Mouse (Mus musculus) heart, embryonic 11.5 days (tissue): ENCODE data around the gene Wdsub1. TPM values are rescaled to one million over a fixed set of nuclear protein-coding genes. Genes with fewer than 3 reads are reported as not detected.
A peak's percentile ranks its signal among the peaks of the same experiment; 100 is the strongest.

Experiments used
- ATAC-seq: fragments of 200-750 bp; cut with Nextera tagmentation; replicated peaks from 2 replicates; pipeline ENCODE4 v1.8.0; 2017; ENCODE audit warnings: moderate library complexity; ENCODE audit not compliant: insufficient number of reproducible peaks, low FRiP score, low TSS enrichment
- H3K27ac ChIP-seq: fragments of 300-500 bp; sonication (generic); 2 replicates; pipeline ENCODE4 v1.5.1; 2014; ENCODE audit warnings: mild to moderate bottlenecking, low read depth, low read length
- H3K27me3 ChIP-seq: fragments of 300-500 bp; sonication (generic); 2 replicates; pipeline ENCODE4 v1.6.1; 2014; ENCODE audit warnings: mild to moderate bottlenecking, low read length, mixed read lengths; ENCODE audit not compliant: control insufficient read depth, insufficient read depth
- H3K36me3 ChIP-seq: fragments of 300-500 bp; sonication (generic); 2 replicates; pipeline ENCODE4 v1.6.1; 2014; ENCODE audit warnings: mild to moderate bottlenecking, low read length, moderate library complexity, mixed read lengths; ENCODE audit not compliant: control insufficient read depth, insufficient read depth
- H3K4me1 ChIP-seq: fragments of 300-500 bp; sonication (generic); 2 replicates; pipeline ENCODE4 v1.6.1; 2014; ENCODE audit warnings: low read length; ENCODE audit not compliant: control insufficient read depth, insufficient read depth
- H3K4me2 ChIP-seq: fragments of 300-500 bp; sonication (generic); 2 replicates; pipeline ENCODE4 v1.6.1; 2014; ENCODE audit warnings: mild to moderate bottlenecking, moderate library complexity
- H3K4me3 ChIP-seq: fragments of 300-500 bp; sonication (generic); 2 replicates; pipeline ENCODE4 v1.5.1; 2014; ENCODE audit warnings: low read depth, low read length
- H3K9ac ChIP-seq: fragments of 300-500 bp; sonication (generic); 2 replicates; pipeline ENCODE4 v1.6.1; 2014; ENCODE audit warnings: mild to moderate bottlenecking, low read depth, low read length, moderate library complexity
- H3K9me3 ChIP-seq: fragments of 300-500 bp; sonication (generic); replicated peaks from 2 replicates; pipeline ENCODE4 v1.6.1; 2016; ENCODE audit warnings: low read length; ENCODE audit not compliant: control insufficient read depth
- WGBS: fragments of 180-500 bp; shearing (Covaris S2); extraction: QIAGEN DNeasy Blood & Tissue Kit; methylation state at CpG from one replicate; pipeline ENCODE4 v1.1.7; 2014; ENCODE audit not compliant: insufficient replicate concordance; 5-methylcytosine and 5-hydroxymethylcytosine counted together
- polyA plus RNA-seq: library from polyadenylated mRNA; unstranded; fragments of >200 nt; fragmentation: Nextera tagmentation; extraction: Ambion mirVana; gene quantifications from 2 replicates; pipeline ENCODE4 v1.2.1, GENCODE M21; 2014

The Wdsub1 gene
- polyA plus RNA-seq, 1 experiment from 2014 or later = 44.5 TPM

GRCm38 (mm10) chr2:59824289-59824688, 58.1 kb downstream of the Wdsub1 start:
- Histone ChIP-seq H3K9me3 (no peaks in the 10 kb centered on the region), H3K36me3 (peaks cover 7% of the 10 kb centered on the region), H3K4me3 (no peak overlapping the region), H3K4me2 (peak overlapping the region; percentile 0; the same call in 1 of the 2 replicates), H3K27me3 (no peaks in the 10 kb centered on the region), H3K27ac (peak overlapping the region; percentile 75), H3K4me1 (peaks cover 42% of the 10 kb centered on the region), H3K9ac (no peak overlapping the region)
- 28% methylated on average over 8 of the region's 8 CpGs for WGBS
- ATAC-seq = peak; percentile 37; the same call in 1 of the 2 replicates

- Histone ChIP-seq H3K4me2 (no peak overlapping the region), H3K27me3 (no peaks in the 10 kb centered on the region), H3K36me3 (peaks cover 7% of the 10 kb centered on the region), H3K4me1 (peaks cover 19% of the 10 kb centered on the region), H3K9me3 (no peaks in the 10 kb centered on the region), H3K9ac (no peak overlapping the region), H3K4me3 (no peak overlapping the region), H3K27ac (no peak overlapping the region)
- ATAC-seq = no peak
- 87% methylated on average over 2 of the region's 2 CpGs for WGBS
Observed at GRCm38 (mm10) chr2:59821044-59821443, 61.3 kb downstream of the Wdsub1 start.

GRCm38 (mm10) chr2:59820088-59820487, 62.3 kb downstream of the Wdsub1 start:
- no peak for ATAC-seq
- WGBS = 84% methylated on average over 15 of the region's 15 CpGs
- Histone ChIP-seq H3K4me2 (no peak overlapping the region), H3K27me3 (no peaks in the 10 kb centered on the region), H3K36me3 (peaks cover 7% of the 10 kb centered on the region), H3K4me3 (no peak overlapping the region), H3K9ac (no peak overlapping the region), H3K9me3 (no peaks in the 10 kb centered on the region), H3K4me1 (peaks cover 21% of the 10 kb centered on the region), H3K27ac (no peak overlapping the region)

GRCm38 (mm10) chr2:59819415-59819814, 63.0 kb downstream of the Wdsub1 start:
- no peak for ATAC-seq
- H3K36me3 ChIP-seq = peaks cover 12% of the 10 kb centered on the region

GRCm38 (mm10) chr2:59818663-59819062, 63.7 kb downstream of the Wdsub1 start:
- WGBS = 89% methylated on average over 15 of the region's 15 CpGs
- H3K9ac ChIP-seq = no peak overlapping the region
- peaks cover 12% of the 10 kb centered on the region for H3K36me3 ChIP-seq
- H3K27me3 ChIP-seq = no peaks in the 10 kb centered on the region
- H3K27ac ChIP-seq = no peak overlapping the region
- no peaks in the 10 kb centered on the region for H3K9me3 ChIP-seq
- 0 out of 2 replicates have a peak, but pooled peaks have one; percentile 22 for ATAC-seq
- peaks cover 10% of the 10 kb centered on the region for H3K4me1 ChIP-seq
- no peak overlapping the region for H3K4me3 ChIP-seq
- H3K4me2 ChIP-seq = no peak overlapping the region

More at GRCm38 (mm10) chr2:59819415-59819814, 63.0 kb downstream of the Wdsub1 start:
- WGBS = 82% methylated on average over 6 of the region's 6 CpGs
- Histone ChIP-seq H3K4me1 (peaks cover 16% of the 10 kb centered on the region), H3K4me3 (no peak overlapping the region), H3K27ac (no peak overlapping the region), H3K27me3 (no peaks in the 10 kb centered on the region), H3K4me2 (no peak overlapping the region), H3K9ac (no peak overlapping the region), H3K9me3 (no peaks in the 10 kb centered on the region)

- Histone ChIP-seq H3K9ac (no peak overlapping the region), H3K9me3 (no peaks in the 10 kb centered on the region), H3K27ac (no peak overlapping the region), H3K27me3 (no peaks in the 10 kb centered on the region), H3K4me2 (no peak overlapping the region), H3K4me3 (no peak overlapping the region), H3K4me1 (peaks cover 8% of the 10 kb centered on the region), H3K36me3 (peaks cover 16% of the 10 kb centered on the region)
- no peak for ATAC-seq
- WGBS = 76% methylated on average over 8 of the region's 8 CpGs
Observed at GRCm38 (mm10) chr2:59814997-59815396, 67.4 kb downstream of the Wdsub1 start.

- no peak overlapping the region for H3K9ac ChIP-seq
- 77% methylated on average over 13 of the region's 13 CpGs for WGBS
- H3K4me3 ChIP-seq = no peak overlapping the region
- peaks cover 8% of the 10 kb centered on the region for H3K4me1 ChIP-seq
- no peaks in the 10 kb centered on the region for H3K27me3 ChIP-seq
- peaks cover 17% of the 10 kb centered on the region for H3K36me3 ChIP-seq
- H3K4me2 ChIP-seq = no peak overlapping the region
- no peak overlapping the region for H3K27ac ChIP-seq
- H3K9me3 ChIP-seq = no peaks in the 10 kb centered on the region
- no peak for ATAC-seq
Observed at GRCm38 (mm10) chr2:59813457-59813856, 68.9 kb downstream of the Wdsub1 start.

GRCm38 (mm10) chr2:59812641-59813040, 69.8 kb downstream of the Wdsub1 start:
- no peaks in the 10 kb centered on the region for H3K27me3 ChIP-seq
- peaks cover 21% of the 10 kb centered on the region for H3K36me3 ChIP-seq
- no peaks in the 10 kb centered on the region for H3K9me3 ChIP-seq
- H3K4me2 ChIP-seq = no peak overlapping the region
- H3K27ac ChIP-seq = no peak overlapping the region
- ATAC-seq = no peak
- H3K4me1 ChIP-seq = peaks cover 8% of the 10 kb centered on the region
- WGBS = 89% methylated on average over 1 of the region's 1 CpGs
- no peak overlapping the region for H3K9ac ChIP-seq
- no peak overlapping the region for H3K4me3 ChIP-seq

- 65% methylated on average over 1 of the region's 1 CpGs for WGBS
- H3K9me3 ChIP-seq = no peaks in the 10 kb centered on the region
- no peak overlapping the region for H3K9ac ChIP-seq
- H3K4me3 ChIP-seq = no peak overlapping the region
- H3K4me1 ChIP-seq = peaks cover 8% of the 10 kb centered on the region
- peaks cover 21% of the 10 kb centered on the region for H3K36me3 ChIP-seq
- no peak for ATAC-seq
- H3K27me3 ChIP-seq = no peaks in the 10 kb centered on the region
- no peak overlapping the region for H3K4me2 ChIP-seq
- 0 out of 2 replicates have a peak overlapping the region, but pooled peaks have one; percentile 15 for H3K27ac ChIP-seq
Observed at GRCm38 (mm10) chr2:59811247-59811646, 71.1 kb downstream of the Wdsub1 start.
